Mouse (Mus musculus): ENCODE results near the gene Pax7.

Gene Pax7

DNA sequence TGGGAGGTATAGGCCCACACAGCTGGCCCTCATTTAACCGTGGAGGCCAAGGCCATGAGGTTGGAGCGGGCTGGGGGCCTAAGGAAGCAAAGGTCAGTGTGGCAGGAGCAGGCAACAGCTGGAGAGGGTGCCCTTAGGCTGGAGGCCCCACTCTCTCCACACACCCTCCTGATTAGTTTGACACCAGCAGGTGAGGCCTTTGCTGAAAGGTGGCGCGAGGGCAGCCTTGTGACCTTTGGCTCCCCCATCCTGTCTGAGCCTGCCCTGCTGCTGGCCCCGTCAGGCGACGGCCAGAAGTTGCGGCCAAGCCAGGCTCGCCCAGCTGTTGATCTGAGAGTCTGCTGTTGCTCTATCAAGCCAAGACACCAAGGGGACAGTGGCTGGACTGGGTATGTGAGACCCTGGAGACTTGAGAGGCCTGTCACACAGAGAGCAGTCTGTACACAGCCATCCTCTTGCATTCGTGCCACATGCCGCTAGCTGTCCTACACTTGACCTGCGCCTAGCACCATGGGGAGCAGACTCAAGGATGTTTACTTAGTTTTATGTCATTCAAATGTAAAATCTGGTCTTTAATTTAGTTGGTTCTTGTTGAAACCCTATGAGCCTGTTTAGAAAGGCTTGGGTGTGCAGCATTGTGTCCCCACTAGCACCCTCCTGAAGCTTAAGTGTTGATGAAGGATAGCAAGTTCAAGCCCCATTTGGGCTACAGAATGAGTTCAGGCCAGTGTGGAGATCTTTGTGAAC is 86.0 kb downstream of the Pax7 start:
- no peak for DNase-seq (ENCODE audit: low spot score in 2 of 2)

DNA sequence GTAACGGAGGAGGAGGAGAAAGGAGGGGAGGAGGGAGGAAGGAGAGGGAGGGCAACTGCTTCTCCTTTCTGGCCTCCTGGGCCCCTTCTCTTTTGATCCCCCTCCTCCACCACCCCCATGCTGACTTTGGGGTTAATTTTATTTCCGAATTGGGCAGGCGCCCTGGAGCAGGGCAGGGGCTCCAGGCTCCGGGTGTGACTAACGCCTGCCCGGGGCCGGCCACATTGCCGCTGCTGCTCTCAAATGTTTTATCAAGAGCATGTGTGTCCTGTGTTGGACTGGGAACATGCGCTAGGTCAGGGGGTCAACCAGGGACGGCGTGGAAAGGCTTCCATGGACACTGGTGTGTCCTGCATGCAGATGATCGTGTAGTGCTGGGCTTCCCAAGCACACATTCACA is 87.2 kb downstream of the Pax7 start:
- no peak for DNase-seq (ENCODE audit: low spot score in 2 of 2)

DNA sequence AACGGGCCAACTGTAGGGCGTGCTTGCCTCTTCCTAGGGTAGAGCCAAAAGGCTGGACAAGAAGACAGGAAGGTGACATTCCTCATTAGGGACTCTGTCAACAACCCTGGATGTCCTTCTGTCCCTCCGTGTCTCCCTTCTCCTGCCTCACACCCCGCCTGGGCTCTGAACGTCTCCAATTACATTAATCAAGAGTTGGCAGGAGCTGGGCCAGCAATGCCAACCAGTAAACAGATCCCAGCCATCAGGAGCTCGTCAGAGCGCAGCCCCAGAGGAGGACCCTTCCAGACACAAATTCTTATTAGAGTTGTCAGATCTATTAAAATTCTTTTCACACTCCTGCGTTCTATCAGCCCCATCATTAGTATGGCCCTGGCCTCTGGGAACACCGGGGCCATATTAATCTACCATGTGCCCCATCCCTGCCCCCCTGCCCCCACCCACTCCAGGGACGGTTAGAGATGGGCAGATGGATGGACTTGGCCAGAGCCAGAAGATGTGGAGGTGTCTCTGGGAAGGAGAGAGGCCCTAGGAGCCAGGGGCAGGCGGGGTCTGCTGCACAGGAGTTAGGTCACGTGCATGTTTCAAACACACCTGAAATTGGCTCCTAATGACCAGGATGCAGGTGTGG is 88.4 kb downstream of the Pax7 start:
- DNase-seq (ENCODE audit: low spot score in 2 of 2), result no peak

DNA sequence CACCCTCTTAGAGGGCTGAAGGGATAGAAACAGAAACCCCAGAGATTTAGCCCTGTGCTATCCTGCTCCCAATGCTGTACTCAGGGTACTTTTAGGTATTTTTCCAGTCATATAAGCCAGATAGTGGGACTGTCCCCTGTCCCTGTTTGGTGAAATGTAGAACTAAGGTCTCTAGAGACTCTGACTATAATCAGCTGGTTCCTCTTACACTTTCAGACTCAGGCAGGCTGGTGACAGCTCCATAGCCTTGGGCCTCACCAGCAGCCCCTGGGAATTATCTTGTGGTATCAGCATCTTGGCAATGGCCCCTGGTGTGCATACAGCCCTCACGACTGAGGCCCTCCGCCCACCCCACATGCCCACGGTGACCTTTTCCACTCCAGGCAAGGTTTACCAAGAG is 89.7 kb downstream of the Pax7 start:
- DNase-seq (ENCODE audit: low spot score in 2 of 2), result no peak

DNA sequence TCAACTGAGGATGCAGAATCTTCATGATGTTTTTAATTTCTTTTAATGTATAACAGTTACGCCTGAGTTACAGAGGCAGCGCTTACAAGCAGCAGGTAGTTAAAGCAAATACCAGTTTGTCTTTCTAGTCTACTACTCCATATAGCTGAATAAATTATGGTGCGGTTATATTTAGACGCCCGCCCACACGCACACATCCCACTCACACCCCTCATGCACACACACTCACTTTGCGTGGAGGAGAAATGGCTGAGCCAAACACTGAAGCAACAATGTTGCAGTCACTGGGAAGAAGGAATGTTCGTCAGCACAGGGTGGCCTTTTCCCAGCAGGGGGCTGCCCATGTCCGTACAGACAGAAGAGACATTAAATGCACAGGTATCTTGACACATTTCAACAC is 96.3 kb downstream of the Pax7 start:
- DNase-seq (ENCODE audit: low spot score in 2 of 2), result peak; percentile 34 to 39

DNA sequence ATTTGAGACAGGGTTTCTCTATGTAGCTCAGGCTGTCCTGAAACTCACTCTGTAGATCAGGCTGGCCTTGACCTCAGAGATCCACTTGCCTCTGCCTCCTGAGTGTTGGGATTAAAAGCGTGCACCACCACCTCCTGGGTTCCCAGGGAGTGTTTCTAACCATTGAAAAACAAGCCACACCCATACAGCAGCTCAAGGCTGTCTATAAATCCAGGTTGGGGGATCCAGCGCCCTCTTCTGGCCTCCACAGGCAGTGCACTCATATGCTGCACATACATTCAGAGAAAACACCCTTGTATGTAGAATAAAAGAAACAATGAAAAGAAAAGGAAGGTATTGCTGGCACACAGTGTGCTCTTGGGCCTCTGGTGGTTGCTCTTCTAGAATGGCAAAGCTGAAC is 106.2 kb downstream of the Pax7 start:
- no peak for DNase-seq (ENCODE audit: low spot score in 2 of 2)

DNA sequence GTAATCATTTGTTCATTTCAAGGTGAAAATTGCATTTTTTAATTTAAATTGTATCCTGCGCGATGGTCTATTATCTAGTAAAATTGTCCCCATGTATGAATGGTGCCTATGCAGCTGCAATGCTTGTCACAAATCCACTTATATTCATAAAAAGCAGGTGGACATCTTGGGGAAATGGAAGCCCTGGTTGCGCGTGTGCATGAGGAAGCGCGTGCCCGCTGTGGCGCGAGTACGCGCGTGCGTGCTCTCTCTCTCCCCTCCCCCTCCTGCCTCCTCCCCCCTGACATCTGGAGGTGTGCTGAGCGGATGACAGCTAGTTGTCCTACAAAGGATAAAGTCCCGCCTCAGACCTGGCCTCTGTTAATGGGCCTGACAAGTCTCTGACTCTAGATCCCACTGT is 107.9 kb downstream of the Pax7 start:
- no peak for DNase-seq (ENCODE audit: low spot score in 2 of 2)

DNA sequence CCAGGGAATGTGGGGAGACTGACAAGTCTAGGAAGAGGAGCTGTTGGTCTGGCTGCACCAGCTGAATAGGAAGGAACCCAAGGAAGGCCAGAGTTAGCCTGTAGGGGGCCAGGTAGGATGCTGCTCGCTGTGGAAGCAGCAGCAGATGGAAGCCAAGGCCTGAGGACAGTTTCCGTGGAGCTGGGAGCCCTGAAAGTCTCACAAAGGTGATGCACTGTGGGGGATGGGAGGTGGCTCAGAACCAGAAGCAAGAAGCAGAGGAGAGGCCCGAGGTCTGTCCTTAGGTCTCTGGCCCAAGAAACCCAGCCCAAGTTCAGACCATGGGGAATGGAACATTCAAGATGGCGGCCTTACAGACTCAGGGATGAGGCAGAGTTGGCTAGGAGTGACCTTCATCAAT is 109.0 kb downstream of the Pax7 start:
- DNase-seq (ENCODE audit: low spot score in 2 of 2), result no peak

DNA sequence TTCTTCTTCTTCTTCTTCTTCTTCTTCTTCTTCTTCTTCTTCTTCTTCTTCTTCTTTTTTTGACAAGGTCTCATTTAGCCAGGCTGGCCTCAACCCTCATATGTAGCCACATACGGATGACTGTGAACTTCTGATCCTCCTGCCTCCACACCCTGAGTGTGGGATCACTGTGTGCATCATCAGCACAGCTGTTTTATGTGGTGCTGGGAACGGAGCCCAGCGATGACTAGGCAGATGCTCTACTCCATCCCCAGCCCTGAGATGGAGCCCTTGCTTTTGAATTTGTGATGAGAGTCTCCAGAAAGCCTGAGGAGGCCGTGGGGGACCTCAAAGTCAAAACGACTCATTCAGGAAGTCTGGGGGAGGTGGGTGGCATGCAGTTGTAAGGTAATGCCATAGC is 114.3 kb downstream of the Pax7 start:
- DNase-seq (ENCODE audit: low spot score in 2 of 2), result no peak

DNA sequence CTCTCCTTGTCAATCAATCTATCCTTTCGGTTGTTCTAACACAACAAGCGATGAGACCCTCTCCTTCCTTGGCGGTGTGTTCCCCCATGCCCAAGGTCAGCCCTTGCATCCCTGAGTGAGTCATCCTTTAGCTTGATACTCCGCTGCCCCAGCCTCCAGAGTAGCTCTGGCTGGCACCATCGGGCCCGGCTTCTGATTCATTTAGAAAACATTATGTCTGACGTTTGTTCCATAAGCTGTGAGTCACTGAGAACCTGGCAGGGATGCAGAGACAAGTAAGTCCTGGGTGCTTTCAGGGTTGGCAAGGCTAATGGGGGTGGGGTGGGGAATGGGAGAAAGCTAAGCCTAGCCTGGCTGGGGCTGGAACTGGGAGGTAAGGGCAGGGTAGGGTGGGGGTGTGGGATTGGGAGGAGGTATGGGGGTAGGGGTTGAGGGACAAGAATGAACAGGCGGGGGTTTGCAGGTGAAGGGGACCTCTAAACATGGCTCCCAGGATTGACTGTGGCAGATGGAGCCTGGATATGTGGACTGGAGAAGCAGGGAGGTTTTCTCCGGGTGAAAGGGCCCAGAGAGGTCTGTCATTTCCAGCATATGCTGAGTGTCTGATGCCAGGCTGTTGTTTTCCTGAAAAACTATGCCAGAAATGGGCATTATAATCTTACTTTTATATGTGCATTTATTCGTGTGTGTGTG is 116.7 kb downstream of the Pax7 start:
- DNase-seq (ENCODE audit: low spot score in 2 of 2), result peak; percentile 8 to 15

DNA sequence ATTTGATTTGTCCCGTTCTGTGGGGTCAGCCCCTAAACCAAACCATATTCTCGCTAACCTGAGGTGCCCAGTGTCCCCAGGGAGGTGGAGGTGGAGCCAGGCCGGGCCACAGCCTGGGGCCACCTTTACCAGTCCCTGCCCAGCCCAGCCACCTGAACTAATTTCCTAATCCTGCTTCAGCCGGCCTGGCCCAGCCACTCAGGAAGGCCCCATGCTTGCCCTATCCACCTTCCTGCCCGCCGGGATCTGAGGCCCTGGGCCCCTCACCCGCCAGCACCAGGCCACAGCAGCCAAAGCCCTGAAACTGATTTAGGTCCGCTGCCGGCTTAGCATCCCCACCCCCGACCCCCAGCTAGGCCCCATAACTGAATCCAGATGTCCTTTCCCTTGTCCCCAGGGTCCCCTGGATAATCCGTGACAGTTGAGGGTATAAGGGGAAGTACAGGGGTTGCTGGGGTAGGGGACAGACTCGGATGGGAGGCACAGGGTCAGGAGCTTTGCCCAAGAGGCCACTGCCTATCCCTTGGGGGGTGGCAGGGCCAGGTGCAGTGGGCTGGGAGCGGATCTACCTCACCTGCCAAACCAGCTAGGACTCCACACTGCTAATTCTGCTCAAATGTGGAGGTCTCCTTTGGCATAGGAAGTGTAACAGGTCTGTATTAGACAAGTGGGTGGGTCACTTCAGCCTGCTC is 117.9 kb downstream of the Pax7 start:
- DNase-seq (ENCODE audit: low spot score in 2 of 2), result no peak

DNA sequence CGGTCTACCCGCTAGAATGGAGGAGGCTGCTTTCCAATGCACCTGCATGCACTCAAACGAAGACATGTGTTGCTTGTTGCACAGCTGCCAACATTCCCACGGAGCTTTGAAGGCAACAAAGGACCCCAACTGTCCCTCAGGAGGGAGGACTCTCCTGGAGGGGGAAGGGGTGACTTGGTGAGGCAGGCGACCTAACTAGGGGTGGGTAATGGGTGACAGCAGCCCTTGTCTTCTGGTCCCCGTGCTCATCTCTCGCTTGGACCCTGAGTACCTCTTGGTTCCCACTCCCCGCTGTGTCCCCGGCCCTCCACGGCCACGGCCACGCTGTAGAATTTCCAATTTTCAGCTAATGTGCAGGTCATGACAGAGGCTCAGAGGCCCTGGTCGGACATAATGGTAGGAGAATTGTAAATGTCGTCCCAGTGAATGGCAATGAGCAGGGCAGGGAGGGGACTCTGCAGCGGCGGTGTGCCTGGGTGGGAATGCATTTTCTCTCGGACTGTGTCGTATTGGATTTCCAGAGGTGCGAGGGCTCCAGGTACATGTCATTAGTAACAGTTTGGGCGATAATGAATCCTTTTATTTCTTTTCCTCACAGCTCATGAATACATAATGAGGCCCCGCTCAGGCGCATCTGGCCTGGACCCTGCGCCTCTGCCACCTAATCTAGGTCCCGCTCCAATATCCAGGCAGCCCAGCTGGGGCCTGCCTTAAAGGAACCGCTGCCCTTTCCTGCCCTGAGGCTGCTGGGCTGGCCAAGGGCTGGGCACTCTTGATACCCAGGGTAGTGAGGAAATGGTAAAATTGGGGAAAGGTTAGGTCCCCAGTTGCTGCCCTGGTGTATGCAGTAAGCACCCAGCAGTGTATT is 122.6 kb downstream of the Pax7 start:
- DNase-seq (ENCODE audit: low spot score in 2 of 2), result no peak

DNA sequence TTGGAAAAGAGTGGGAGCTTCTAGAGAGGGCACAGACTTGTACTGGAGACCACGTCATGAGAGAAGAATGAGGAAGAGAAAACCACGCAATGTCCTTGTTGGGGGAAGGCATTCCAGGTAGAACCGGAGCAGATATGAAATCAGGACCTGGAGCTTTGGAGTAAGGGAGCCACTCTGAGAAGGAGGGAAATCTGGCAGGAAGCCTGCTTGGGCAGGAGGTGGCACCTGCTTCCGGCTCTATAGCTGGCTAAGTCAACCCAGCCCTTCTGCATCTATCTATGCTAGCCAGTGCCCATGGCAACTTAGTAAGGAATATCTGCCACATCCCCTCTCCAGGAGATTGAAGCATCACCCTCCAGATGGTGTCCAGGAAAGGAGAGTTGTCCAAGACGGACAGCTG is 127.3 kb downstream of the Pax7 start:
- DNase-seq (ENCODE audit: low spot score in 2 of 2), result no peak

DNA sequence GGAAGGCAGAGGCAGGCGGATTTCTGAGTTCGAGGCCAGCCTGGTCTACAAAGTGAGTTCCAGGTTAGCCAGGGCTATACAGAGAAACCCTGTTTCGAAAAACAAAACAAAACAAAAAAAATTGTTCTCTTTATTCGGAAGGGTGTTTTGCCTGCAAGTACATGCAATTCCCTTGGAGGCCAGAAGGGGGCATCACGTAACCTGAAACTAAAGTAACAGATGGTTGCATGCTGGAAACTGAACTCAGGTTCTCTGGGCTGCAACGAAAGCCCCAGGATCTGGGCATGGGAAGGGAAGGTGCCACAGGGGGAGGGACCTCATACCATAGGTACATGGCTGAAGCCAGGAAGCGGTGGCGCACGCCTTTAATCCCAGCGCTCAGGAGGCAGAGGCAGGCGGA is 129.9 kb downstream of the Pax7 start:
- DNase-seq (ENCODE audit: low spot score in 2 of 2), result no peak

DNA sequence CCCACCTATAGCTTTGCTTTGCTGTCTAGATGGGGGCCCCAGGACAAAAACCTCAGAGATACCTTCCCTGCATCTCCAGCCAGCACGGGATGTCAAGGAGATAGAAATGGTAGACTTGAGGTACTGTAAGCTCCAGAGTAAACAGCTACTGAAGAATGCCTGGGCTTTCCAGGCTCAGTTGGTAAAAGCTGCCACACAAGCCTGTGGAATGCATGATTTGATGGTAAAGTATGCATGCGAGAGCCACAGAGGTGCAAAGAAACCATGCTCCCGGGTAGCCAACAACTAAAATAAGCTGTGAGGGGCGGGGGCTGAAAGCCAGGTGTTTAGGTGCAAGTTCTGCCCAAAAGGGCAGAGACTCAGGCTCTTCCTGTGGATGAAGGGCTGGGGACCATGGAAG is 130.4 kb downstream of the Pax7 start:
- DNase-seq (ENCODE audit: low spot score in 2 of 2), result no peak

DNA sequence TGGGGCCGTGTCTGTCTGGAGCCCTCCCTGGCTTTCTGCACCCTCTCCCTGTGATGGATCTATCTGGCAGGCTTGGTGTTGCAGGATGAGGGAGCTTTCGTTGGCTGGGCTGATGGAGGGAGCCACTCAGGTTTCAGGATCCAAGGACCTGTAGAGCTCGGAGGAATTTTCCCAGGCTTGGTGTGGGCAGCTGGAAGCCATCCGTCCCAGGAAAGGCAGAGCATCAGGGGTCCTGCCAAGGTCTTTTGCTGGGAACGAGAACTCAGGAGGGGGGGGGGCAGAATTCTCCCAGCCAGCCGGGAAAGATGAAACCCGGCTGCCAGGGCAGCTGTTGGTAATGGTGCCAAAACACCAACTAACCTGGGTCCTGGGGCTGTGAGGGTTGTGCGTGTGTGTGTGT is 134.7 kb downstream of the Pax7 start:
- no peak for DNase-seq (ENCODE audit: low spot score in 2 of 2)

DNA sequence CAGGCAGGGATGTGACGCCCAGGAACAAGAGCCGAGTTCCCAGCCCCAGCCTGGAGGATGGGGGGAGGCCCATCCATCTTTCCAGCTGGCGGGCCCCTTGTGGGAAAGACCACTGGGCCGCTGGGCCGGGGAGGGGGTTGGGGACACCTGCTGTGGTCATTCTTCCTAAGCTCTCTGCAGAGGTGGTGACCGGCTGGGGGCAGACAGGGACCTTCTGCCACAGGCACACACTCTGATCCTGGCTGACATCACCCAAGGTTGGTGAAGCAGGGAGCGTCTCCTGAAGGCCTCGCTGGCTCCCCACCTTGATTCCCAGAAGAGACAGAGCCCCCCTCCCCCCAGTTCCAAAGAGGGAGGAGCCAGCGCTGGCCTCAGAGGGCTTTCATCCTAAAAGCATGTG is 135.6 kb downstream of the Pax7 start:
- no peak for DNase-seq (ENCODE audit: low spot score in 2 of 2)

DNA sequence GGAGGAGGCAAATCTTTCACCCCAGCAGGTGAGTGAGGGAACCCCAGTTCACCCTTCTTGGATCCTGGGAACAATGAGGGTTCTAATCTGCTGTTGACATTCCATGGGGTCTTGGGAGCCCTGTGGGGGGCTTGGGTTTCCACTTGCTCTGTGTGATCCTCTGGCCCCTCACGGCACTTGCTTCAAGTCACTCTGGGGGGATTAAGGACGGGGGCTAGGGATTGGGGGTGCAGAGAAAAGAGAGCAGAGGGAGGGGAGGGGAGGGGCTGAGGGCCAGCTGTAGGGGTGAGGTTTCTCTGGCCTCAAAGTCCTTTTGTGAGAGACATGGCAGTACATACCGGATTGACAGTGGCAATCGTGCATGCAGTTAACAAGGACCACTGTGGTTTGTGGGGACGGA is 140.0 kb downstream of the Pax7 start:
- no peak for DNase-seq (ENCODE audit: low spot score in 2 of 2)

DNA sequence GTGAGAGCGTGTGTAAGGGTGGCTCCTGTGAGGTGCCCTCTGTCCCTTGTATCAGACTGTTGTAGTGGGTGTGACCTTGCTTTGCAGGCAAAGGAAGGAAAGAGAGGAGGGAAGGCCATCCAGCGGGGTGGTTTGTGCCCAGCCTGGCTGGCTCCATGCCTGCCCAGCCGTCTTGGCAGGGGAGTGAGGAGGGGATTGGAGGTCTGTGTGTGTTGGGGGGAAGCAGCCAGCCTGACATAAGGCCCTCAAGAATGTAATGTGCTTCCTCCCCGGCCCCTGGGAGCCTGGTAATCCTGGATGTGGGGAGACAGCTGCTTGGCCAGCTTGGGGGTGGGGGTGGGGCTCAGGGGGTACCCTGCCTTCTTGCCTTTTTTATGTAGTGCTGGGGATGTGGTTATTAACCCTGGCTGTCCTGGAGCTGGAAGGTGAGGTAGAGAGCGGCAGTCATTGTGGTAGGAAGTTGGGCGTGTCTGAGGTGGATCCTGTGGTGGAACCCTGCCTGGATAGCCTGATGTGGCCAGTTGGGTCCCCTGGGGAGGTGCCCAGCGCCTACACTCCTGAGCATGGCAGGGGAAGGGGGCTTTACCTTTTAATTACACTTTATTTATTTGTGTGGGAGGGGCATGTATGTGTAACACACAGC is 143.6 kb downstream of the Pax7 start:
- no peak for DNase-seq (ENCODE audit: low spot score in 2 of 2)

DNA sequence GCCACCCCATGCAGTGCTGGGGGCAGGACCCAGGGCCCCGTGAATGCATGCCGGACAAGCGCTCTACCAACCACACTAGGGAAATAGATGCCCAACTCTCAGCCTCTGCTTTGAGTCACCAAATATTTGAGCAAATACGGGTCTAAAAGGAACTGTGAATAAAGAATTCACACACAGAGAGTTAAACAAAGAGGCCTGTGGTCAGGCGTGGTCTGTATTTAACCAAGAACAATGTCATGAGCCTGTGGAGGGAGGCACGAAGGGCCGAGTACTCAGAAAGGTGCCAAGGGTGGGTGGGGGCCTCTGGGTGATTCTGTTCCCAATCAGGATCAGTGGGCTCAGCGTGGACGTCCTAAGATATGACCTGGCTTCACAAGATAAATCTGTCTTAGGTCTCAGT is 145.3 kb downstream of the Pax7 start:
- DNase-seq (ENCODE audit: low spot score in 2 of 2), result no peak
